Mouse (Mus musculus): Measurements from ENCODE around the gene Stk24.

DNA sequence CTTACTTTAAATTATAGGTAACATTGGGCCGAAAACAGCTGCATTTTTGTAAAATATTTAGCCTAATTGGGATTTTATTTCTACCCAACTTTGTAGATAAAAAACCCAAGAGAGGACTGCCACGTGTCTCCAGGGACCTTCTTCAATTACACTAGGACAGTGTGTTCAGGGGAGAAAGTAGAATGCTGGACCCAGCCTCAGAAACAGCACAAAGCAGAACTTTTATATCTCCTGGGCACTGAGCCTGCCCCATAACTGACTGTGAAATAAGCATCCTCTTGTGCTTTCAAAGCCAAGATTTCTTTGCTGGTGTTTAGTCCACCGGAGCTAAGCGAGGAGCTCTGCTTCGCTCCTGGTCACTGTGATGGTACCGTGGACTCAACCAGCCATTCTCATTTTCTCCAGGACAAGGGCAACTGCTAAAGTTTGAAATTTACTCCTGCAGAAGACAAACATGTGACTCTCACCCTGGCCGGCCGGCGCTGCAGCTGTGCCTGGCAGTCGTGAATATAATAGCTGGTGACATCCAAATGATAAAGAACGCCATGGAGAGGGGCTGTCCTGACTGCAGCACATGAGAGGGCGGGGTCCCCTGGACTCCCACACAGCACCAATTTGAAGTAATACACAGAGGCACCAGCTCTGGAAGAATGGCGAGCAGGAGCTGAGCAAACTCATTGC, 63.0 kb downstream of the Stk24 start:
- TF ChIP-seq CTCF (IDR thresholded peaks at IDR 0.05) (no peak), EP300 (IDR thresholded peaks at IDR 0.05; ENCODE audit: insufficient read depth, low read depth, low read length) (no peak)
